Mouse (Mus musculus) monocyte, adult 2 months (primary cell): ENCODE results near the gene Pxn.
"Not testable (repeated sequence)": the region's sequence is repeated elsewhere in the genome, so short reads cannot be mapped to it uniquely, and the experiment has no call there.

Source experiments
- DNase-seq, 2 experiments: peaks; one replicate each; pipeline ENCODE4 v3.0.0; 2022; ENCODE audit warnings: low spot score in 2 of 2, low read depth in 1 of 2

The Pxn gene

GRCm38 (mm10) chr5:115485489-115486205 lies 20.8 kb upstream of the Pxn start:
- DNase-seq: no peak

GRCm38 (mm10) chr5:115486726-115487125 lies 19.8 kb upstream of the Pxn start:
- DNase-seq: no peak

GRCm38 (mm10) chr5:115487353-115487752 lies 19.1 kb upstream of the Pxn start:
- DNase-seq: no peak

GRCm38 (mm10) chr5:115487942-115488580 lies 18.4 kb upstream of the Pxn start:
- DNase-seq: no peak

GRCm38 (mm10) chr5:115488841-115489698 lies 17.4 kb upstream of the Pxn start:
- DNase-seq: peak; percentile 58 to 80

GRCm38 (mm10) chr5:115489699-115490637 lies 16.5 kb upstream of the Pxn start:
- peak; percentile 83 to 90 for DNase-seq

- DNase-seq: no peak
Measured at GRCm38 (mm10) chr5:115490638-115491000, 15.9 kb upstream of the Pxn start.

GRCm38 (mm10) chr5:115491076-115491475 lies 15.4 kb upstream of the Pxn start:
- no peak for DNase-seq

GRCm38 (mm10) chr5:115491771-115492322 lies 14.6 kb upstream of the Pxn start:
- DNase-seq: peak; percentile 27 to 44

GRCm38 (mm10) chr5:115492711-115493335 lies 13.7 kb upstream of the Pxn start:
- no peak for DNase-seq

GRCm38 (mm10) chr5:115493441-115493840 lies 13.0 kb upstream of the Pxn start:
- DNase-seq: no peak

- not testable (repeated sequence) for DNase-seq
Measured at GRCm38 (mm10) chr5:115495618-115496017, 10.9 kb upstream of the Pxn start.

GRCm38 (mm10) chr5:115497033-115497432 lies 9.4 kb upstream of the Pxn start:
- no peak for DNase-seq

GRCm38 (mm10) chr5:115498307-115499240 lies 7.9 kb upstream of the Pxn start:
- no peak for DNase-seq

- DNase-seq: peak; percentile 76 to 77
Measured at GRCm38 (mm10) chr5:115500383-115500935, 6.0 kb upstream of the Pxn start.

- no peak for DNase-seq
Measured at GRCm38 (mm10) chr5:115503035-115503434, 3.4 kb upstream of the Pxn start.

- not testable (repeated sequence) for DNase-seq
Measured at GRCm38 (mm10) chr5:115505617-115506016, 859 bp upstream of the Pxn start.

GRCm38 (mm10) chr5:115507267-115507980 lies 948 bp downstream of the Pxn start:
- DNase-seq: no peak
